Mouse (Mus musculus) Muller cell, postnatal 12 days (primary cell): ENCODE data around the gene Rnf214.

ENCODE experiments used
- DNase-seq: peaks from one replicate; pipeline ENCODE4 v3.0.0-alpha.2; 2015; ENCODE audit errors: inconsistent ontology term

Rnf214 gene

GRCm38 (mm10) chr9:45815113-45815512 is 91.6 kb downstream of the Rnf214 start:
- DNase-seq = no peak
